11 mouse cellular contexts compared by ENCODE assay signal in genomic region chr16:10770531-10771325, GRCm38 (mm10). TPM values are rescaled to one million over a fixed set of nuclear protein-coding genes. Genes with fewer than 3 reads are reported as not detected.
A peak's percentile ranks its signal among the peaks of the same experiment; 100 is the strongest.
DNase-seq lines count a peak whose midpoint lies in the region; ATAC-seq lines count a peak whose summit lies in the region.
"Had no signal": no experiment of that assay in that cellular context is flagged by ENCODE, and none has a peak within 500 bp of the region (broad histone marks: within the 10 kb centered on the region; RNA-seq: fewer than 3 reads in every experiment).

No protein-coding gene starts in this region.

- 0 out of 2 replicates have a peak, but pooled peaks cover 4% of the 10 kb centered on the region for H3K27me3 ChIP-seq in heart, embryonic 15.5 days
- peaks cover 13% of the 10 kb centered on the region; the same call in 1 of the 2 replicates for H3K27me3 ChIP-seq in heart, embryonic 12.5 days (replicated peaks)
- no peaks in the 10 kb centered on the region for H3K27me3 ChIP-seq in midbrain, embryonic 14.5 days (ENCODE audit: control insufficient read depth, insufficient read depth, low read length)
- peaks cover 6% of the 10 kb centered on the region; the same call in 1 of the 2 replicates for H3K27me3 ChIP-seq in midbrain, embryonic 13.5 days
- H3K27me3 ChIP-seq in stomach, embryonic 14.5 days (ENCODE audit: control insufficient read depth, insufficient read depth, low read length) = no peaks in the 10 kb centered on the region
- H3K27me3 ChIP-seq: megakaryocyte, embryonic 14.5 days had no signal

- peaks cover 28% of the 10 kb centered on the region for H3K4me1 ChIP-seq in heart, embryonic 15.5 days (replicated peaks)
- H3K4me1 ChIP-seq in heart, embryonic 12.5 days (replicated peaks) = peaks cover 21% of the 10 kb centered on the region
- H3K4me1 ChIP-seq in midbrain, embryonic 14.5 days (ENCODE audit: control insufficient read depth, insufficient read depth, low read length) = no peaks in the 10 kb centered on the region
- no peaks in the 10 kb centered on the region for H3K4me1 ChIP-seq in midbrain, embryonic 13.5 days (replicated peaks)
- H3K4me1 ChIP-seq in stomach, embryonic 14.5 days (ENCODE audit: control insufficient read depth, insufficient read depth, low read length) = no peaks in the 10 kb centered on the region
- H3K4me1 ChIP-seq: hindbrain, embryonic 12.5 days had no signal

- no peak overlapping the region for H3K4me2 ChIP-seq in heart, embryonic 15.5 days
- H3K4me2 ChIP-seq in heart, embryonic 12.5 days = no peak overlapping the region
- no peak overlapping the region for H3K4me2 ChIP-seq in midbrain, embryonic 14.5 days (ENCODE audit: low read length)
- H3K4me2 ChIP-seq in midbrain, embryonic 13.5 days (replicated peaks) = no peak overlapping the region
- no peak overlapping the region for H3K4me2 ChIP-seq in stomach, embryonic 14.5 days (replicated peaks; ENCODE audit: low read depth, low read length)
- H3K4me2 ChIP-seq: hindbrain, embryonic 12.5 days had no signal

- no peak overlapping the region for H3K9ac ChIP-seq in heart, embryonic 15.5 days
- no peak overlapping the region for H3K9ac ChIP-seq in heart, embryonic 12.5 days
- no peak overlapping the region for H3K9ac ChIP-seq in midbrain, embryonic 14.5 days (replicated peaks; ENCODE audit: low read length)
- no peak overlapping the region for H3K9ac ChIP-seq in midbrain, embryonic 13.5 days (replicated peaks)
- no peak overlapping the region for H3K9ac ChIP-seq in stomach, embryonic 14.5 days (replicated peaks; ENCODE audit: low read depth, low read length)
- H3K9ac ChIP-seq: hindbrain, embryonic 12.5 days had no signal

- H3K9me3 ChIP-seq in heart, embryonic 15.5 days (replicated peaks) = no peaks in the 10 kb centered on the region
- H3K9me3 ChIP-seq in heart, embryonic 12.5 days (replicated peaks) = no peaks in the 10 kb centered on the region
- H3K9me3 ChIP-seq in midbrain, embryonic 14.5 days (ENCODE audit: control insufficient read depth, low read length) = no peaks in the 10 kb centered on the region
- H3K9me3 ChIP-seq in midbrain, embryonic 13.5 days = no peaks in the 10 kb centered on the region
- H3K9me3 ChIP-seq in stomach, embryonic 14.5 days (ENCODE audit: control insufficient read depth, low read depth, low read length) = no peaks in the 10 kb centered on the region
- H3K9me3 ChIP-seq: hindbrain, embryonic 12.5 days; megakaryocyte, embryonic 14.5 days had no signal

- no peak overlapping the region for H3K4me3 ChIP-seq in heart, embryonic 15.5 days
- no peak overlapping the region for H3K4me3 ChIP-seq in heart, embryonic 12.5 days
- no peak overlapping the region for H3K4me3 ChIP-seq in midbrain, embryonic 14.5 days (replicated peaks; ENCODE audit: low read depth, low read length)
- no peak overlapping the region for H3K4me3 ChIP-seq in midbrain, embryonic 13.5 days (replicated peaks)
- H3K4me3 ChIP-seq in stomach, embryonic 14.5 days (ENCODE audit: low read depth, low read length) = no peak overlapping the region
- H3K4me3 ChIP-seq: hindbrain, embryonic 12.5 days had no signal

- peak; percentile 28 for DNase-seq in midbrain, embryonic 14.5 days
- DNase-seq in ZHBTc4 (ENCODE audit: low read depth, low spot score) = peak; percentile 42
- DNase-seq in cerebellum, adult 9-10 months = no peak
- DNase-seq: gastrocnemius, postnatal 14 days had no signal

- H3K36me3 ChIP-seq in heart, embryonic 15.5 days = no peaks in the 10 kb centered on the region
- no peaks in the 10 kb centered on the region for H3K36me3 ChIP-seq in heart, embryonic 12.5 days
- H3K36me3 ChIP-seq in midbrain, embryonic 14.5 days (ENCODE audit: control insufficient read depth, insufficient read depth, low read length) = no peaks in the 10 kb centered on the region
- no peaks in the 10 kb centered on the region for H3K36me3 ChIP-seq in midbrain, embryonic 13.5 days
- no peaks in the 10 kb centered on the region for H3K36me3 ChIP-seq in stomach, embryonic 14.5 days (ENCODE audit: control insufficient read depth, insufficient read depth, low read length)
- H3K36me3 ChIP-seq: hindbrain, embryonic 12.5 days had no signal

- 0 out of 2 replicates have a peak, but pooled peaks have one; percentile 15 for ATAC-seq in heart, embryonic 15.5 days (replicated peaks; ENCODE audit: insufficient number of reproducible peaks, insufficient read depth, low FRiP score, low read depth)
- no peak for ATAC-seq in heart, embryonic 12.5 days (ENCODE audit: insufficient number of reproducible peaks, low FRiP score)
- no peak for ATAC-seq in midbrain, embryonic 14.5 days (ENCODE audit: low FRiP score, low TSS enrichment)
- ATAC-seq in midbrain, embryonic 13.5 days = no peak; the same call in 1 of the 2 replicates
- ATAC-seq in stomach, embryonic 14.5 days (ENCODE audit: insufficient number of reproducible peaks, insufficient read depth, low FRiP score, low read depth) = peak; percentile 38; the same call in 1 of the 2 replicates
- ATAC-seq in frontal cortex, adult (ENCODE audit: low TSS enrichment) = no peak

- 0 out of 2 replicates have a peak overlapping the region, but pooled peaks have one; percentile 20 for H3K27ac ChIP-seq in heart, embryonic 15.5 days
- H3K27ac ChIP-seq in heart, embryonic 12.5 days (ENCODE audit: poor library complexity, severe bottlenecking) = no peak overlapping the region
- no peak overlapping the region for H3K27ac ChIP-seq in midbrain, embryonic 14.5 days (replicated peaks; ENCODE audit: low read depth, low read length)
- no peak overlapping the region for H3K27ac ChIP-seq in midbrain, embryonic 13.5 days
- H3K27ac ChIP-seq in stomach, embryonic 14.5 days (ENCODE audit: low read length) = no peak overlapping the region; the same call in 1 of the 2 replicates
- H3K27ac ChIP-seq: hindbrain, embryonic 12.5 days had no signal

- WGBS in heart, embryonic 15.5 days = 34% methylated on average over 4 of the region's 4 CpGs
- 37% methylated on average over 4 of the region's 4 CpGs for WGBS in heart, embryonic 12.5 days
- 50% methylated on average over 4 of the region's 4 CpGs for WGBS in midbrain, embryonic 14.5 days
- 61% methylated on average over 4 of the region's 4 CpGs for WGBS in midbrain, embryonic 13.5 days
- 37% methylated on average over 4 of the region's 4 CpGs for whole genome bisulfite sequencing in stomach, embryonic 14.5 days

RNA-seq across cellular contexts. Expression of gene Socs1, which starts 14.6 kb away (rescaled TPM):
- 5.1 and 8.3 TPM in 2 replicates for polyA plus RNA-seq in heart, embryonic 15.5 days (2015; fragmentation: Nextera tagmentation; extraction: Ambion mirVana)
- 6.0 and 6.2 TPM in 2 replicates for polyA plus RNA-seq in heart, embryonic 12.5 days (2016; fragmentation: Nextera tagmentation; extraction: Ambion mirVana)
- polyA plus RNA-seq in midbrain, embryonic 14.5 days (2014; fragmentation: Nextera tagmentation; extraction: Ambion mirVana) = 2.5 and 2.7 TPM in 2 replicates
- polyA plus RNA-seq in midbrain, embryonic 13.5 days (2015; fragmentation: Nextera tagmentation; extraction: Ambion mirVana) = 1.3 and 2.3 TPM in 2 replicates
- polyA plus RNA-seq in stomach, embryonic 14.5 days (2014; fragmentation: Nextera tagmentation; extraction: Ambion mirVana) = 11.3 and 11.4 TPM in 2 replicates

RNA-seq across cellular contexts. Expression of gene Tnp2, which starts 17.7 kb away (rescaled TPM):
- polyA plus RNA-seq in heart, embryonic 15.5 days (2015; fragmentation: Nextera tagmentation; extraction: Ambion mirVana) = not detected in 2 replicates
- not detected in 2 replicates for polyA plus RNA-seq in heart, embryonic 12.5 days (2016; fragmentation: Nextera tagmentation; extraction: Ambion mirVana)
- polyA plus RNA-seq in midbrain, embryonic 14.5 days (2014; fragmentation: Nextera tagmentation; extraction: Ambion mirVana) = not detected in 2 replicates
- polyA plus RNA-seq in midbrain, embryonic 13.5 days (2015; fragmentation: Nextera tagmentation; extraction: Ambion mirVana) = not detected in 2 replicates
- not detected in 2 replicates for polyA plus RNA-seq in stomach, embryonic 14.5 days (2014; fragmentation: Nextera tagmentation; extraction: Ambion mirVana)
- polyA plus RNA-seq: hindbrain, embryonic 12.5 days had no signal

RNA-seq across cellular contexts. Expression of gene Prm3, which starts 20.0 kb away (rescaled TPM):
- not detected in 2 replicates for polyA plus RNA-seq in heart, embryonic 15.5 days (2015; fragmentation: Nextera tagmentation; extraction: Ambion mirVana)
- not detected in 2 replicates for polyA plus RNA-seq in heart, embryonic 12.5 days (2016; fragmentation: Nextera tagmentation; extraction: Ambion mirVana)
- not detected in 2 replicates for polyA plus RNA-seq in midbrain, embryonic 14.5 days (2014; fragmentation: Nextera tagmentation; extraction: Ambion mirVana)
- not detected in 2 replicates for polyA plus RNA-seq in midbrain, embryonic 13.5 days (2015; fragmentation: Nextera tagmentation; extraction: Ambion mirVana)
- polyA plus RNA-seq in stomach, embryonic 14.5 days (2014; fragmentation: Nextera tagmentation; extraction: Ambion mirVana) = not detected in 2 replicates
- polyA plus RNA-seq: hindbrain, embryonic 12.5 days had no signal

RNA-seq across cellular contexts. Expression of gene Prm2, which starts 25.2 kb away (rescaled TPM):
- not detected in 2 replicates for polyA plus RNA-seq in heart, embryonic 15.5 days (2015; fragmentation: Nextera tagmentation; extraction: Ambion mirVana)
- polyA plus RNA-seq in heart, embryonic 12.5 days (2016; fragmentation: Nextera tagmentation; extraction: Ambion mirVana) = not detected in 2 replicates
- not detected in 2 replicates for polyA plus RNA-seq in midbrain, embryonic 14.5 days (2014; fragmentation: Nextera tagmentation; extraction: Ambion mirVana)
- polyA plus RNA-seq in midbrain, embryonic 13.5 days (2015; fragmentation: Nextera tagmentation; extraction: Ambion mirVana) = not detected in 2 replicates
- not detected in 2 replicates for polyA plus RNA-seq in stomach, embryonic 14.5 days (2014; fragmentation: Nextera tagmentation; extraction: Ambion mirVana)
- polyA plus RNA-seq: hindbrain, embryonic 12.5 days had no signal

RNA-seq across cellular contexts. Expression of gene Prm1, which starts 34.9 kb away (rescaled TPM):
- polyA plus RNA-seq in heart, embryonic 15.5 days (2015; fragmentation: Nextera tagmentation; extraction: Ambion mirVana) = 0.30 TPM in 1 of 2 replicates, not detected in the other
- 0.48 TPM in 1 of 2 replicates, not detected in the other for polyA plus RNA-seq in heart, embryonic 12.5 days (2016; fragmentation: Nextera tagmentation; extraction: Ambion mirVana)
- 0.74 TPM in 1 of 2 replicates, not detected in the other for polyA plus RNA-seq in midbrain, embryonic 14.5 days (2014; fragmentation: Nextera tagmentation; extraction: Ambion mirVana)
- not detected in 2 replicates for polyA plus RNA-seq in midbrain, embryonic 13.5 days (2015; fragmentation: Nextera tagmentation; extraction: Ambion mirVana)
- polyA plus RNA-seq in stomach, embryonic 14.5 days (2014; fragmentation: Nextera tagmentation; extraction: Ambion mirVana) = not detected in 2 replicates
- polyA plus RNA-seq: hindbrain, embryonic 12.5 days had no signal

Comparison
In these comparisons a context has a peak if more than half of its experiments do, and no peak if none do; other contexts are left out.
1. ATAC-seq: peak in heart, embryonic 15.5 days (single experiment) and stomach, embryonic 14.5 days (single experiment); none in heart, embryonic 12.5 days (single experiment), midbrain, embryonic 14.5 days (single experiment), midbrain, embryonic 13.5 days (single experiment) and frontal cortex, adult (single experiment).